Mouse (Mus musculus) midbrain, embryonic 11.5 days (tissue): ENCODE results near the gene Meis1. TPM values are rescaled to one million over a fixed set of nuclear protein-coding genes. Genes with fewer than 3 reads are reported as not detected.

Source experiments
- ATAC-seq: fragments of 200-750 bp; cut with Nextera tagmentation; 2 replicates; pipeline ENCODE4 v1.8.0; 2017; ENCODE audit warnings: moderate TSS enrichment, moderate library complexity; ENCODE audit not compliant: low FRiP score
- DNase-seq: peaks from one replicate; pipeline ENCODE4 v3.0.0; 2015; ENCODE audit warnings: low spot score; ENCODE audit errors: missing footprints
- H3K27ac ChIP-seq: fragments of 300-500 bp; sonication (generic); 2 replicates; pipeline ENCODE4 v1.5.1; 2014; ENCODE audit warnings: low read depth, low read length
- H3K27me3 ChIP-seq: fragments of 300-500 bp; sonication (generic); 2 replicates; pipeline ENCODE4 v1.6.1; 2014; ENCODE audit warnings: mild to moderate bottlenecking, low read length, moderate library complexity, mixed read lengths; ENCODE audit not compliant: control insufficient read depth, insufficient read depth
- H3K36me3 ChIP-seq: fragments of 300-500 bp; sonication (generic); 2 replicates; pipeline ENCODE4 v1.6.1; 2014; ENCODE audit warnings: mild to moderate bottlenecking, low read length, moderate library complexity, mixed read lengths; ENCODE audit not compliant: control insufficient read depth, insufficient read depth
- H3K4me1 ChIP-seq: fragments of 300-500 bp; sonication (generic); 2 replicates; pipeline ENCODE4 v1.6.1; 2014; ENCODE audit warnings: low read length; ENCODE audit not compliant: control insufficient read depth, insufficient read depth
- H3K4me2 ChIP-seq: fragments of 300-500 bp; sonication (generic); 2 replicates; pipeline ENCODE4 v1.6.1; 2014; ENCODE audit warnings: mild to moderate bottlenecking, moderate library complexity
- H3K4me3 ChIP-seq: fragments of 300-500 bp; sonication (generic); 2 replicates; pipeline ENCODE4 v1.5.1; 2014; ENCODE audit warnings: low read depth, low read length
- H3K9ac ChIP-seq: fragments of 300-500 bp; sonication (generic); 2 replicates; pipeline ENCODE4 v1.6.1; 2014; ENCODE audit warnings: low read length
- H3K9me3 ChIP-seq: fragments of 300-500 bp; sonication (generic); 2 replicates; pipeline ENCODE4 v1.6.1; 2016; ENCODE audit warnings: low read length; ENCODE audit not compliant: control insufficient read depth
- polyA plus RNA-seq: library from polyadenylated mRNA; unstranded; fragments of >200 nt; fragmentation: Nextera tagmentation; extraction: Ambion mirVana; gene quantifications from 2 replicates; pipeline ENCODE4 v1.2.1, GENCODE M21; 2014

Meis1 gene
- polyA plus RNA-seq, 1 experiment from 2014 or later, result 39.4 TPM

GRCm38 (mm10) chr11:18830087-18830486 lies 188.7 kb downstream of the Meis1 start:
- H3K9ac ChIP-seq, result no peak overlapping the region
- H3K9me3 ChIP-seq, result no peaks in the 10 kb centered on the region
- H3K36me3 ChIP-seq, result no peaks in the 10 kb centered on the region
- H3K27me3 ChIP-seq, result no peaks in the 10 kb centered on the region
- no peak overlapping the region for H3K4me3 ChIP-seq
- DNase-seq, result no peak
- ATAC-seq, result no peak
- H3K27ac ChIP-seq, result no peak overlapping the region
- no peaks in the 10 kb centered on the region for H3K4me1 ChIP-seq
- no peak overlapping the region for H3K4me2 ChIP-seq
